Mouse (Mus musculus) ES-E14 (cell line): ENCODE measurements at regions not wholly inside any gene's neighbourhood (a gene's known extent, or its start where the extent isn't known, plus 50 kb on each side); places are given as distances from the start of the nearest gene placed in this dataset.
A peak's percentile ranks its signal among the peaks of the same experiment; 100 is the strongest.

Source experiments
- DNase-seq: peaks from one replicate; pipeline ENCODE4 v3.0.0-alpha.2; 2013; ENCODE audit warnings: low read depth, low spot score
- H3K27ac ChIP-seq: 2 replicates; pipeline ENCODE4 v1.5.1; 2012; ENCODE audit warnings: low read depth, mild to moderate bottlenecking, low read length, moderate library complexity, mixed read lengths; ENCODE audit not compliant: poor library complexity, insufficient read depth, severe bottlenecking
- H3K36me3 ChIP-seq: 2 replicates; pipeline ENCODE4 v1.6.1; 2012; ENCODE audit warnings: mild to moderate bottlenecking, low read length, moderate library complexity, mixed read lengths; ENCODE audit not compliant: control insufficient read depth, poor library complexity, insufficient read depth, severe bottlenecking
- H3K4me1 ChIP-seq, 2 experiments: fragments of 150-350 bp in 1 of 2; sonication (generic) in 1 of 2; 2 replicates each; pipeline ENCODE4 v1.6.1; 2012; ENCODE audit warnings: low read length in 2 of 2, mild to moderate bottlenecking in 1 of 2, mixed read lengths in 1 of 2; ENCODE audit not compliant: control insufficient read depth in 2 of 2, insufficient read depth in 2 of 2, poor library complexity in 1 of 2
- H3K4me3 ChIP-seq, 2 experiments: fragments of 150-350 bp in 1 of 2; sonication (generic) in 1 of 2; 2 replicates each; pipeline ENCODE4 v1.5.1; 2012; ENCODE audit warnings: low read length in 2 of 2, low read depth in 1 of 2, mild to moderate bottlenecking in 1 of 2, mixed read lengths in 1 of 2; ENCODE audit not compliant: insufficient read depth in 1 of 2, poor library complexity in 1 of 2, severe bottlenecking in 1 of 2
- H3K9ac ChIP-seq: 2 replicates; pipeline ENCODE4 v1.6.1; 2012; ENCODE audit warnings: low read depth, mild to moderate bottlenecking, low read length, mixed read lengths; ENCODE audit not compliant: poor library complexity, insufficient read depth, severe bottlenecking
- H3K9me3 ChIP-seq: fragments of 150-350 bp; sonication (generic); 2 replicates; pipeline ENCODE4 v1.6.1; 2012; ENCODE audit warnings: low read depth, mild to moderate bottlenecking, low read length; ENCODE audit not compliant: control insufficient read depth, insufficient read depth
- CHD2 ChIP-seq: IDR thresholded peaks from 2 replicates; pipeline ENCODE4 v1.6.1; 2014; ENCODE audit warnings: mild to moderate bottlenecking, low read depth, low read length, inconsistent platforms
- HCFC1 ChIP-seq: IDR thresholded peaks from 2 replicates; pipeline ENCODE4 v1.6.1; 2012; ENCODE audit warnings: low read length, inconsistent platforms, borderline replicate concordance; ENCODE audit not compliant: insufficient read depth
- MAFK ChIP-seq: IDR thresholded peaks from 2 replicates; pipeline ENCODE4 v1.6.1; 2014; ENCODE audit warnings: mild to moderate bottlenecking, low read depth, low read length, inconsistent platforms; ENCODE audit not compliant: insufficient read depth
- ZC3H11A ChIP-seq: IDR thresholded peaks from 2 replicates; pipeline ENCODE4 v1.6.1; 2012; ENCODE audit warnings: low read depth, mild to moderate bottlenecking, inconsistent platforms, low read length, borderline replicate concordance
- ZNF384 ChIP-seq: IDR thresholded peaks from 2 replicates; pipeline ENCODE4 v1.6.1; 2012; ENCODE audit warnings: low read depth, low read length, inconsistent platforms
- in situ Hi-C, 2 experiments: fragments of 600-800 bp; cut with MboI; formaldehyde crosslinking; loops; one replicate each; pipeline ENCODE4 v1.15.1; 2025; ENCODE audit warnings: low sequenced_read_pairs in 2 of 2, inconsistent platforms in 1 of 2; ENCODE audit not compliant: unreplicated experiment in 2 of 2

DNA sequence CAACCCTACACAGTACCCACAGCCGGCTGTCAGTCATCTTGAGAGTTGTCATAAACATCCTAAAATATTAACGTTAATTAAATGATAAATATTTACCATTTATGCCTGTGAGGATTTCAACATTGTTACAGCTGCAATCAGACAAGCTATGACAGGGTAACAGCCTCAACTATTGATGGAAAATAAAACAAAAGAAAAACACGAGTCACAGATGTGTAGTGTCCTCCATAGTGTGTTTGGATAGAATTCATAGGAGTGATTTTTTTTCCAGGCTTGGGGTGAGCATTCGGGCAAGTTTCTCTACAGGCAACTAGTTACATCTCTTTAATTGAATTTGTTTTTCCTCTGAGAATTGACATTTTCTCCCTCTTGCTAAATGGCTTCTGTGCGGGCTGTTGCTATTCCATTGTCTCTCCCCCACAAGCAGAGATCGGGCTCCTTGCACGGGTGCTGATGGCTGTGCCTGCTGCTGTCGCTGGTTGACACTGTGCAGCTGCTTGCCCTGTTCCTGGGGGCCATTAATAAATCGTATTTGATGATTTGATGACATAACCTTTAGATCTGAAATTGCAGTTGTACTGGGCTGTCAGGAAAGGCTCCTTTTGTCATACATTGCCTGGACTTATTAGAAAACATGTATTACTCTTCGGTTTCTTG, 120.6 kb upstream of the 9630041A04Rik start:
- H3K36me3 ChIP-seq, result no peaks in the 10 kb centered on the region
- no peak overlapping the region for H3K4me3 ChIP-seq
- H3K4me1 ChIP-seq, result no peaks in the 10 kb centered on the region
- no peak overlapping the region for H3K9ac ChIP-seq
- no peaks in the 10 kb centered on the region for H3K9me3 ChIP-seq
- DNase-seq, result no peak
- TF ChIP-seq ZNF384, result no peak
- TF ChIP-seq HCFC1, result no peak
- no peak for TF ChIP-seq MAFK
- TF ChIP-seq ZC3H11A, result no peak
- TF ChIP-seq CHD2, result no peak
- no peak overlapping the region for H3K27ac ChIP-seq
- in situ Hi-C loops, result no loop called here

DNA sequence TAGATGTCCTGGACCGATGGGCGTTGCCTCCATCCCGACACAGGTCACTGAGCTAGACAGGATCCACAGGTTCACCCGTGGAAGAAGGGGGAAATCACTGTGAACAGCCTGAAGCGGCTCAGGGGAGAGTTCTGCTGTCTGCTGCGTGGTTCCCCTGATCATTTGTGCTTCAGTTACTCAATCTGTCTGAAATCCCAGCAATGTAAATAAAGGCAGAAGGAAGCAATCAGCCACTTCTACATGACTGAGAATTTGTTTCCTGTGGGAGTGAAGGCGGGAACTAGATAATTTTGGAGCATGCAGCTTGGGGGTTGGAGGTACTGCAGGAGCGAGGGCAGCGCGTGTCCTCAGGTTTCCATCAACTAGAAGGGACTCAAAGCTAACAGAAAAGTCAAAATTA, 122.3 kb upstream of the 9630041A04Rik start:
- TF ChIP-seq HCFC1 (no peak), ZC3H11A (no peak), MAFK (no peak), CHD2 (no peak), ZNF384 (no peak)
- no peaks in the 10 kb centered on the region for H3K9me3 ChIP-seq
- no peak overlapping the region for H3K9ac ChIP-seq
- H3K4me1 ChIP-seq, result no peaks in the 10 kb centered on the region
- no peaks in the 10 kb centered on the region for H3K36me3 ChIP-seq
- DNase-seq, result no peak
- no peak overlapping the region for H3K4me3 ChIP-seq
- in situ Hi-C loops, result no loop called here
- no peak overlapping the region for H3K27ac ChIP-seq

DNA sequence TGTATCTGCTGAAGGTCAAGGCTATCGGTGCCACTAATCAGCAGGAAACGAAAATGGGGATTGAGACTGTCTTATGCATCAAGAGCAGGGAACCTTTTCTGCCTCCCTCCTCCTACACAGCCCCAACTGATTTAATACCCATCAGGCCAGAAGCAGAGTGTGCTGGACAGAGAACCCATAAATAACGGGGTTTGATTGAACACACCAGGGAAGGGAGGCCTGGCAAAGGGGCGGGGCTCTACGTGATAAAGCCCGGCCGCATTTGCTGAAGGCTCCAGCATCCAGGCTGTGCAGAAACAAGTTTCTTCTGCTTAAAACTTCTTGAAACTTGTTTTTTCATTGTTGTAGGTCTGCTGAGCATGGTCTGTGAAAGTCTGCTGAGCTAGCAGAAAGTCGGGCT, 127.4 kb upstream of the 9630041A04Rik start:
- H3K4me1 ChIP-seq, result no peaks in the 10 kb centered on the region
- no peaks in the 10 kb centered on the region for H3K36me3 ChIP-seq
- no peak overlapping the region for H3K27ac ChIP-seq
- in situ Hi-C loops, result no loop called here
- H3K9me3 ChIP-seq, result no peaks in the 10 kb centered on the region
- H3K4me3 ChIP-seq, result no peak overlapping the region
- no peak overlapping the region for H3K9ac ChIP-seq
- no peak for DNase-seq
- TF ChIP-seq ZC3H11A (no peak), CHD2 (no peak), MAFK (peak; percentile 12; the same call in 1 of the 2 replicates), ZNF384 (no peak)

DNA sequence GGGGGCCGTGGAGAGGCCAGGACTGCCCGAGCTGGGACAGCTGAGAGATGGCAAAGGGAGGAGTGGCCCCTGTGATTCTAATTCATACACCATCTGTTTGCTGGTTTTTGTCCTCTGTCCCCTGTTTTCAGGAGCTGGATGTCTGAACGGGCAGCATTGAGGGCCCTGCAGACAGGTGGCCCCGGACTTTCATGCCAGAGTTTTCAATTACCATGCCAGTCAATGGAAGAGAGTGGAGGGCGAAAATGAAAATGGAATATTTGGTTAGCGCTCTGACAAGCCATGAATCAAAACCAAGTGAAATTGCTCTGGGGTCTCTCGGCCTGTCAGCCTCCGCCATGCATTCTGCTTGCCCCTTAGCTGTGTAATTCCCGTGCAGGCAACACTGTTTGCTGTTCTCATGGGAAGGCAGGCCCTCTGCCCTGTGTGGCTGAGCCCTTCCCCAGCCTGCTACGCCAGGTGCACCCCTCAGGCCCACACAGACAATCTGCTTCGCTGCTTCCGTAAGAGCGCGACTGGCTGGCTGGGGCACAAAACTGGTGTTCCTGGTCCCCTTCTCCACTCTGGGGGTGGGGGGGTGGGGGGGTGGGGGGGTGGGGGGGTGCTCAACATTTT, 127.9 kb upstream of the 9630041A04Rik start:
- no peak overlapping the region for H3K27ac ChIP-seq
- no peak overlapping the region for H3K4me3 ChIP-seq
- no peaks in the 10 kb centered on the region for H3K4me1 ChIP-seq
- in situ Hi-C loops, result no loop called here
- no peak overlapping the region for H3K9ac ChIP-seq
- no peak for TF ChIP-seq ZNF384
- no peak for TF ChIP-seq MAFK
- TF ChIP-seq HCFC1, result no peak
- TF ChIP-seq ZC3H11A, result no peak
- TF ChIP-seq CHD2, result no peak
- H3K36me3 ChIP-seq, result no peaks in the 10 kb centered on the region
- no peak for DNase-seq
- no peaks in the 10 kb centered on the region for H3K9me3 ChIP-seq

DNA sequence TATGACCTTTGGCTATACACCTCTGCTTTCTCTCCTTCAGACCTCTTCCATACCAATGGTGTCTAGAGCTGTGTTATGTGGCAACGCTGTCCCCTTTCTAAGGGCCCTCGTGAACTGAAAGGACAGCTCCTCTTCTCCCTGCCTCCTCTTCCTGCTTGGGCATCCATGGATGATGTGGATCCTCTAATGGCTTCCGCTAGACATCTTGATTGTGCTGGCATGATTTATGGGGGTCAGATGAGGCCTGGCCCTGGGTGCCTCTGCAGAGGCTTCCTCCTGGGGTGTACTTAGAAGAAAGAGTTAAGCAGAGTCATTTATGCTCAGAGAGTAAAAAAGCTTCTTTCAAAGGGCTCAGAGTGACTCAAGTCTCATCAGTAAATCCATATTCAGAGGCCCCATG, 131.5 kb upstream of the 9630041A04Rik start:
- Histone ChIP-seq H3K9ac (no peak overlapping the region), H3K4me3 (no peak overlapping the region), H3K4me1 (no peaks in the 10 kb centered on the region), H3K36me3 (no peaks in the 10 kb centered on the region), H3K9me3 (no peaks in the 10 kb centered on the region), H3K27ac (no peak overlapping the region)
- in situ Hi-C loops, result no loop called here
- TF ChIP-seq MAFK, result no peak
- TF ChIP-seq CHD2, result no peak
- no peak for TF ChIP-seq ZC3H11A
- no peak for TF ChIP-seq HCFC1
- no peak for TF ChIP-seq ZNF384
- DNase-seq, result no peak
